Mouse (Mus musculus): Measurements from ENCODE around the gene Amdhd2. TPM values are rescaled to one million over a fixed set of nuclear protein-coding genes. Genes with fewer than 3 reads are reported as not detected.

The Amdhd2 gene
- polyA plus RNA-seq (2015; fragmentation: Nextera tagmentation; extraction: Ambion mirVana), result 159 and 172 TPM in 2 replicates

DNA sequence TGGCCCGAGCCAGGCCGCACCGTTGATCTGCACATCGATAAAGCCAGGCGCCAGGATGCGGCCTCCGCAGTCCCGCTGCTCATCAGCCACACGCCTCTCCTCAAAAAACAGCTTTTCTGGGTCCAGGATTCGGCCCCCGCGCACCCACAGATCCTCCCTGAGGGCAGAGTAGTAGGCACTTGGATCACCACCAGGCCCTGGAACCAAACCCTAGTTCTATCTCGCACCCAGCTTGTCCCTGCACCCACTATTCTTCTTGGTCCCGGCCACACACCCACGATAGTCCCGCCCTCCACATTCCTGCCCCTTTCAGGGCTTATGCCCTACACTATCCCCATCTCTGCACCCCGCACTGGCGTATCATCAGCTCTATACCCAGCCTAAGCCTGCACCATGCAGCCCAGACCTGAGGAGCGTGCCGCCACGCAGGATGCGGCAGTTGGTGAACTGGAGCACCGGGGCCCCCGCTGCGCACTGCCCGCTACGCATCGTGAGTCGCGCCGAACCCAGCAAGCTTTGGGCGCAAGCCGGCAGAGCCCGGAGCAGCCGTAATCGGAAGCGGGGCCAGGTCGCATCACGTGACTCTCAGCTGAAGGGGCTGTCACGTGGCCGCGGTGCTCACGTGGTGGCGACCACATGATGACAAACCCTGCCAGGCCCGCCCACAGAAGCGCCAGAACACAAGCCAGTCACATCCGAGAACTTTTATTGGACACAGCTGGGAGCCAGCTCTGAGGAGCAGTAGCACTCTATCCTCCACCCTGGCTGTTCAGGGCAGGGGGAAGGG is at the start of gene Amdhd2:
TSS of gene Amdhd2 (minus strand) at position 591 of the 787 bp plus-strand sequence.
- Histone ChIP-seq H3K27me3 (replicated peaks; ENCODE audit: control insufficient read depth, insufficient read depth, low read length) (no peaks in the 10 kb centered on the region), H3K4me2 (replicated peaks; ENCODE audit: low read depth) (peak within 1 kb of the TSS; percentile 94), H3K9me3 (ENCODE audit: control insufficient read depth) (no peaks in the 10 kb centered on the region), H3K36me3 (ENCODE audit: control insufficient read depth, insufficient read depth) (peaks cover 18% of the 10 kb centered on the region), H3K4me1 (replicated peaks; ENCODE audit: control insufficient read depth, insufficient read depth, low read length) (0 out of 2 replicates have a peak, but pooled peaks cover 4% of the 10 kb centered on the region), H3K4me3 (ENCODE audit: low read depth, low read length) (peak within 1 kb of the TSS; percentile 71), H3K27ac (ENCODE audit: low read depth, low read length) (peak within 1 kb of the TSS; percentile 82), H3K9ac (ENCODE audit: low read depth, low read length) (peak within 1 kb of the TSS; percentile 72)
- ATAC-seq, result peak; percentile 75
- no peak for TF ChIP-seq CTCF (IDR thresholded peaks at IDR 0.05; ENCODE audit: low read depth)
- under 1% methylated on average over 47 of the region's 47 CpGs for WGBS

DNA sequence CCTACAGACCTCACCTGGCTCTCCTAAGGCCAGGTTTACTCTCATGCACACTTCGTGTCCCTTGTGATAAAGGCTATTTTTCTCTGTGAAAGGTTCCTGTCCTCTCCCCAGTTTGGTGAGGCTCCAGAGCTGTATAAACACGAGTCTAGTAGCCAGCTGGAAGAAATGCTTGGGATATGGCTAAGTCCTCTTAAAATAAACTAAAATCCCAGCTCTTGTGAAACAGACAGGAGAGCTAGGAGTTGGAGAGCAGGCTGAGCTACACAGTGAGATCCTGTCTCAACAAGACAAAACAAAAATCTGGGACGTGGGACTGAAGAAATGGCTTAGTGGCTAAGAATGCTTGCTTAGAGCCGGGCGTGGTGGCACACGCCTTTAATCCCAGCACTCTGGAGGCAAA is 49.6 kb upstream of the Amdhd2 start:
- WGBS, result 60% methylated on average over 6 of the region's 6 CpGs
- 0 out of 2 replicates have a peak, but pooled peaks cover 4% of the 10 kb centered on the region for H3K27me3 ChIP-seq (replicated peaks; ENCODE audit: control insufficient read depth, insufficient read depth, low read length)
- ATAC-seq, result no peak
- no peak overlapping the region for H3K27ac ChIP-seq (ENCODE audit: low read depth, low read length)
- H3K4me1 ChIP-seq (replicated peaks; ENCODE audit: control insufficient read depth, insufficient read depth, low read length), result peaks cover 8% of the 10 kb centered on the region
- no peak for TF ChIP-seq CTCF (IDR thresholded peaks at IDR 0.05; ENCODE audit: low read depth)
- no peak overlapping the region for H3K9ac ChIP-seq (ENCODE audit: low read depth, low read length)
- peaks cover 21% of the 10 kb centered on the region for H3K36me3 ChIP-seq (ENCODE audit: control insufficient read depth, insufficient read depth)
- H3K9me3 ChIP-seq (ENCODE audit: control insufficient read depth), result no peaks in the 10 kb centered on the region
- no peak overlapping the region for H3K4me3 ChIP-seq (ENCODE audit: low read depth, low read length)
- no peak overlapping the region for H3K4me2 ChIP-seq (replicated peaks; ENCODE audit: low read depth)

- TF ChIP-seq CTCF (IDR thresholded peaks at IDR 0.05; ENCODE audit: low read depth), result peak; percentile 50
- Histone ChIP-seq H3K9ac (ENCODE audit: low read depth, low read length) (no peak overlapping the region), H3K4me3 (ENCODE audit: low read depth, low read length) (peak overlapping the region; percentile 33), H3K27me3 (replicated peaks; ENCODE audit: control insufficient read depth, insufficient read depth, low read length) (peaks cover 8% of the 10 kb centered on the region; the same call in 1 of the 2 replicates), H3K4me2 (replicated peaks; ENCODE audit: low read depth) (peak overlapping the region; percentile 76; the same call in 1 of the 2 replicates), H3K27ac (ENCODE audit: low read depth, low read length) (no peak overlapping the region), H3K36me3 (ENCODE audit: control insufficient read depth, insufficient read depth) (peaks cover 15% of the 10 kb centered on the region), H3K9me3 (ENCODE audit: control insufficient read depth) (no peaks in the 10 kb centered on the region), H3K4me1 (replicated peaks; ENCODE audit: control insufficient read depth, insufficient read depth, low read length) (peaks cover 8% of the 10 kb centered on the region)
- WGBS, result 46% methylated on average over 5 of the region's 5 CpGs
- ATAC-seq, result no peak
Observed at GRCm38 (mm10) chr17:24212441-24213018, 49.0 kb upstream of the Amdhd2 start.

GRCm38 (mm10) chr17:24211631-24212440 is 48.3 kb upstream of the Amdhd2 start:
- Histone ChIP-seq H3K27me3 (replicated peaks; ENCODE audit: control insufficient read depth, insufficient read depth, low read length) (peaks cover 10% of the 10 kb centered on the region; the same call in 1 of the 2 replicates), H3K9me3 (ENCODE audit: control insufficient read depth) (no peaks in the 10 kb centered on the region), H3K36me3 (ENCODE audit: control insufficient read depth, insufficient read depth) (peaks cover 12% of the 10 kb centered on the region), H3K4me1 (replicated peaks; ENCODE audit: control insufficient read depth, insufficient read depth, low read length) (peaks cover 8% of the 10 kb centered on the region), H3K27ac (ENCODE audit: low read depth, low read length) (no peak overlapping the region), H3K4me3 (ENCODE audit: low read depth, low read length) (peak overlapping the region; percentile 33), H3K4me2 (replicated peaks; ENCODE audit: low read depth) (peak overlapping the region; percentile 76), H3K9ac (ENCODE audit: low read depth, low read length) (no peak overlapping the region)
- 8% methylated on average over 37 of the region's 37 CpGs for WGBS
- peak; percentile 28 for ATAC-seq
- TF ChIP-seq CTCF (IDR thresholded peaks at IDR 0.05; ENCODE audit: low read depth), result no peak

- no peak for ATAC-seq
- TF ChIP-seq CTCF (IDR thresholded peaks at IDR 0.05; ENCODE audit: low read depth), result no peak
- no peak overlapping the region for H3K9ac ChIP-seq (ENCODE audit: low read depth, low read length)
- WGBS, result 78% methylated on average over 3 of the region's 3 CpGs
- no peak overlapping the region for H3K4me2 ChIP-seq (replicated peaks; ENCODE audit: low read depth)
- no peaks in the 10 kb centered on the region for H3K9me3 ChIP-seq (ENCODE audit: control insufficient read depth)
- peaks cover 15% of the 10 kb centered on the region for H3K4me1 ChIP-seq (replicated peaks; ENCODE audit: control insufficient read depth, insufficient read depth, low read length)
- peaks cover 1% of the 10 kb centered on the region for H3K36me3 ChIP-seq (ENCODE audit: control insufficient read depth, insufficient read depth)
- no peak overlapping the region for H3K4me3 ChIP-seq (ENCODE audit: low read depth, low read length)
- H3K27ac ChIP-seq (ENCODE audit: low read depth, low read length), result no peak overlapping the region
- H3K27me3 ChIP-seq (replicated peaks; ENCODE audit: control insufficient read depth, insufficient read depth, low read length), result peaks cover 14% of the 10 kb centered on the region; the same call in 1 of the 2 replicates
Observed at GRCm38 (mm10) chr17:24210591-24210990, 47.0 kb upstream of the Amdhd2 start.

DNA sequence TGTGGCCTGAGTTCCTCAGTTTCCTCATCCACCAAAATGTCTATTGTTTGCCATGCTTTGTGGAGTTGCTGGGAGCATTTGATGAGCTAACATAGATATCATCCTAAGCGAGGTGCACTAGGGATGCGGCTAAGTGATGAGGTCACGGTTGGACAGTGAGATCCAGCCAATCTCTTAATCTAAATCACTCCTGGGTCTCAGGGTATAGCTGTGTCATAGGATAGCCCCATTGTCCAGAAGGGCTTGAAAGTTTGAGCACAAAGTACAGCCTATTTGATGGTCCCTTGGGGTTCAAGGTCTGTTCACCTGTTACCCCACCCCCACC is 46.3 kb upstream of the Amdhd2 start:
- WGBS, result 74% methylated on average over 3 of the region's 3 CpGs
- peaks cover 14% of the 10 kb centered on the region; the same call in 1 of the 2 replicates for H3K27me3 ChIP-seq (replicated peaks; ENCODE audit: control insufficient read depth, insufficient read depth, low read length)
- H3K4me3 ChIP-seq (ENCODE audit: low read depth, low read length), result no peak overlapping the region
- H3K9me3 ChIP-seq (ENCODE audit: control insufficient read depth), result no peaks in the 10 kb centered on the region
- H3K9ac ChIP-seq (ENCODE audit: low read depth, low read length), result no peak overlapping the region
- no peaks in the 10 kb centered on the region; the same call in 1 of the 2 replicates for H3K36me3 ChIP-seq (ENCODE audit: control insufficient read depth, insufficient read depth)
- TF ChIP-seq CTCF (IDR thresholded peaks at IDR 0.05; ENCODE audit: low read depth), result no peak
- no peak overlapping the region for H3K27ac ChIP-seq (ENCODE audit: low read depth, low read length)
- ATAC-seq, result no peak
- H3K4me2 ChIP-seq (replicated peaks; ENCODE audit: low read depth), result no peak overlapping the region
- H3K4me1 ChIP-seq (replicated peaks; ENCODE audit: control insufficient read depth, insufficient read depth, low read length), result peaks cover 16% of the 10 kb centered on the region
